9 mouse cellular contexts compared by ENCODE assay signal in genomic region chr8:118284112-118285029, GRCm38 (mm10). TPM values are rescaled to one million over a fixed set of nuclear protein-coding genes. Genes with fewer than 3 reads are reported as not detected.
DNase-seq lines count a peak whose midpoint lies in the region; ATAC-seq and TF ChIP-seq lines count a peak whose summit lies in the region.
"Had no signal": no experiment of that assay in that cellular context is flagged by ENCODE, and none has a peak within 500 bp of the region (broad histone marks: within the 10 kb centered on the region; RNA-seq: fewer than 3 reads in every experiment).

No protein-coding gene starts in this region.

- H3K9ac ChIP-seq in kidney, embryonic 15.5 days: peak overlapping the region; percentile 49
- H3K9ac ChIP-seq in forebrain, embryonic 13.5 days: peak overlapping the region; percentile 70
- peak overlapping the region; percentile 63 for H3K9ac ChIP-seq in limb, embryonic 14.5 days (ENCODE audit: low read depth, low read length, severe bottlenecking)
- H3K9ac ChIP-seq in neural tube, embryonic 15.5 days (replicated peaks): peak overlapping the region; percentile 84

- H3K4me1 ChIP-seq in kidney, embryonic 15.5 days: peaks cover 32% of the 10 kb centered on the region
- peaks cover 26% of the 10 kb centered on the region for H3K4me1 ChIP-seq in forebrain, embryonic 13.5 days
- peaks cover 7% of the 10 kb centered on the region; the same call in 1 of the 2 replicates for H3K4me1 ChIP-seq in limb, embryonic 14.5 days (ENCODE audit: control insufficient read depth, insufficient read depth, low read length)
- H3K4me1 ChIP-seq in neural tube, embryonic 15.5 days: peaks cover 53% of the 10 kb centered on the region

- H3K27ac ChIP-seq in kidney, embryonic 15.5 days: no peak overlapping the region
- peak overlapping the region; percentile 45 for H3K27ac ChIP-seq in forebrain, embryonic 13.5 days
- 0 out of 2 replicates have a peak overlapping the region, but pooled peaks have one; percentile 38 for H3K27ac ChIP-seq in limb, embryonic 14.5 days (replicated peaks; ENCODE audit: low read depth, low read length)
- peak overlapping the region; percentile 87 for H3K27ac ChIP-seq in neural tube, embryonic 15.5 days (replicated peaks)

- H3K9me3 ChIP-seq in kidney, embryonic 15.5 days (replicated peaks): no peaks in the 10 kb centered on the region
- H3K9me3 ChIP-seq in forebrain, embryonic 13.5 days (replicated peaks): no peaks in the 10 kb centered on the region
- no peaks in the 10 kb centered on the region for H3K9me3 ChIP-seq in limb, embryonic 14.5 days (ENCODE audit: control insufficient read depth, low read length)
- H3K9me3 ChIP-seq in neural tube, embryonic 15.5 days (replicated peaks): no peaks in the 10 kb centered on the region

- DNase-seq in kidney, adult 18-20 months: no peak
- DNase-seq in adrenal gland, postnatal 14 days: peak; percentile 54
- peak; percentile 35 to 60 for DNase-seq in heart, postnatal 14 days
- DNase-seq in limb, embryonic 14.5 days (ENCODE audit: low spot score): peak; percentile 29
- DNase-seq in spleen, postnatal 14 days (ENCODE audit: low spot score in 2 of 2): no peak

- H3K4me2 ChIP-seq in kidney, embryonic 15.5 days: peak overlapping the region; percentile 91
- peak overlapping the region; percentile 83 for H3K4me2 ChIP-seq in forebrain, embryonic 13.5 days
- peak overlapping the region; percentile 87 for H3K4me2 ChIP-seq in limb, embryonic 14.5 days (replicated peaks; ENCODE audit: low read depth, low read length, severe bottlenecking)
- H3K4me2 ChIP-seq in neural tube, embryonic 15.5 days: peak overlapping the region; percentile 87

- peak; percentile 57 for ATAC-seq in kidney, embryonic 15.5 days (replicated peaks; ENCODE audit: low FRiP score)
- ATAC-seq in forebrain, embryonic 13.5 days: peak; percentile 71
- peak; percentile 62 for ATAC-seq in limb, embryonic 14.5 days (ENCODE audit: low FRiP score, low read depth)
- peak; percentile 51 for ATAC-seq in neural tube, embryonic 15.5 days (ENCODE audit: low FRiP score)

- 1% methylated on average over 46 of the region's 46 CpGs for WGBS in kidney, embryonic 15.5 days
- under 1% methylated on average over 44 of the region's 46 CpGs for WGBS in forebrain, embryonic 13.5 days
- WGBS in limb, embryonic 14.5 days: 1% methylated on average over 35 of the region's 46 CpGs
- WGBS in neural tube, embryonic 15.5 days: 2% methylated on average over 46 of the region's 46 CpGs

- no peak for TF ChIP-seq POLR2A in limb, embryonic 14.5 days (IDR thresholded peaks at IDR 0.05; ENCODE audit: borderline replicate concordance, extremely low read depth, insufficient read depth, insufficient read length)

- intact Hi-C loops in heart, postnatal 14 days (cut with DNase I): loop anchor here (5.0 to 10.0 kb wide), 5 partner anchors 93 to 780 kb away; no protein-coding TSS in a partner anchor

- H3K4me3 ChIP-seq in kidney, embryonic 15.5 days (replicated peaks): peak overlapping the region; percentile 47
- peak overlapping the region; percentile 53 for H3K4me3 ChIP-seq in forebrain, embryonic 13.5 days
- peak overlapping the region; percentile 44 for H3K4me3 ChIP-seq in limb, embryonic 14.5 days (replicated peaks; ENCODE audit: low read length)
- H3K4me3 ChIP-seq in neural tube, embryonic 15.5 days (replicated peaks): peak overlapping the region; percentile 66

- H3K36me3 ChIP-seq in kidney, embryonic 15.5 days: no peaks in the 10 kb centered on the region
- H3K36me3 ChIP-seq in forebrain, embryonic 13.5 days (ENCODE audit: poor library complexity, severe bottlenecking): no peaks in the 10 kb centered on the region
- H3K36me3 ChIP-seq in limb, embryonic 14.5 days (ENCODE audit: control insufficient read depth, insufficient read depth, low read length): no peaks in the 10 kb centered on the region
- H3K36me3 ChIP-seq in neural tube, embryonic 15.5 days: no peaks in the 10 kb centered on the region

- peaks cover 67% of the 10 kb centered on the region for H3K27me3 ChIP-seq in kidney, embryonic 15.5 days
- H3K27me3 ChIP-seq in forebrain, embryonic 13.5 days: peaks cover 28% of the 10 kb centered on the region
- H3K27me3 ChIP-seq in limb, embryonic 14.5 days (ENCODE audit: control insufficient read depth, insufficient read depth, low read length): peaks cover 43% of the 10 kb centered on the region
- H3K27me3 ChIP-seq in neural tube, embryonic 15.5 days (replicated peaks): no peaks in the 10 kb centered on the region
- H3K27me3 ChIP-seq: CH12.LX had no signal

RNA-seq across cellular contexts. Expression of gene Cdh13, which starts 0.8 kb away (rescaled TPM):
- 3.6 and 4.2 TPM in 2 replicates for polyA plus RNA-seq in kidney, embryonic 15.5 days (2015; fragmentation: Nextera tagmentation; extraction: Ambion mirVana)
- 19.8 and 27.9 TPM in 2 replicates for total RNA-seq in adrenal gland, postnatal 14 days (2021)
- polyA plus RNA-seq in forebrain, embryonic 13.5 days (2015; fragmentation: Nextera tagmentation; extraction: Ambion mirVana): 36.1 and 49.5 TPM in 2 replicates
- total RNA-seq in heart, postnatal 14 days (2021): 100 to 1,000 TPM; 182 to 194 TPM
- polyA plus RNA-seq in limb, embryonic 14.5 days (2012; rRNA removed): 9.3 and 10.0 TPM in 2 replicates
- polyA plus RNA-seq in limb, embryonic 14.5 days (2014; fragmentation: Nextera tagmentation; extraction: Ambion mirVana): 22.7 and 25.2 TPM in 2 replicates
- 110 and 120 TPM in 2 replicates for polyA plus RNA-seq in neural tube, embryonic 15.5 days (2015; fragmentation: Nextera tagmentation; extraction: Ambion mirVana)
- total RNA-seq: CH12.LX had no signal

Comparison
In these comparisons a context has a peak if more than half of its experiments do, and no peak if none do; other contexts are left out.
1. DNase-seq: peak in adrenal gland, postnatal 14 days (single experiment), heart, postnatal 14 days (2 of 2) and limb, embryonic 14.5 days (single experiment); none in kidney, adult 18-20 months (single experiment) and spleen, postnatal 14 days (0 of 2).
2. Peak in every context shown above with its lines, with median percentiles within 50 percentile points of each other: ATAC-seq, H3K4me2 ChIP-seq, H3K4me3 ChIP-seq and H3K9ac ChIP-seq.